Mouse (Mus musculus): ENCODE results near the gene Cdkl4.
A peak's percentile ranks its signal among the peaks of the same experiment; 100 is the strongest.

Gene Cdkl4

DNA sequence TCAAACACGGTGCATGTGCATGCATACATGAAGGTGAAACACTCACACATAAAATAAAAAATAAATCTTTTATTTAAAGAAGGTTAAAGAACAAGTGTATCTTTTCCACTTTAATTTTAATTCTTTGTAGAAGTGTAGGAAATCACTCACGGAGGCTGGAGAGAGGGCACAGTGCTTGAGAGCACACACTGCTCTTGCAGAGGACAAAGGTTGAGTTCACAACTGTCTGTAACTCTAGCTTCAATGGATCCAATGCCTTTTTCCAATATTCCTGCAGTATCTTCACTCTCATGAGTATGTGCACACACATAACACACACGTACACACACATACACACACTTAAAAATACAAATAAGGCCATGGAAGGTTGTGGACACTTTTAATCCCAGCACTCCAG, 67.2 kb downstream of the Cdkl4 start:
- no peak for DNase-seq

- DNase-seq, result no peak
Measured at GRCm38 (mm10) chr17:80509494-80510458, 67.8 kb downstream of the Cdkl4 start.

DNA sequence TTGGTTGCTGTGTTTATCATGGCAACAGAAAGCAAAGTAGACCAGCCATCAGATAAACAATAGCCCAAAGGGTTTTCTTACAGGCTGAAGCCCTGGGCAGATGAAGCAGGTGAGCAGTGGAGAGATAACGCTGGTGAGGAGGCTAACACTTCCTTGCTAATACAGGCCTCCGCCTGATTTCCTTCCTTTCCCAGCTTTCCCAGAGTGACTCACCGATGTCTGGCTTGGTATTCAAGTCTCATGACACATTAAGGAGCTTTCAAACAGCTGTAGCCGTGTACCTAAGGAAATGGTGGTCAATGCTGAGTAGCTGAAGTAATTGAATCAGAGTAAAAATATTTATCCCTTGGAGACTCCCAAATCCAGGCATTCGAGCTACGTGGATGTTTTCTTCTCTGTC, 71.8 kb downstream of the Cdkl4 start:
- no peak for DNase-seq

DNA sequence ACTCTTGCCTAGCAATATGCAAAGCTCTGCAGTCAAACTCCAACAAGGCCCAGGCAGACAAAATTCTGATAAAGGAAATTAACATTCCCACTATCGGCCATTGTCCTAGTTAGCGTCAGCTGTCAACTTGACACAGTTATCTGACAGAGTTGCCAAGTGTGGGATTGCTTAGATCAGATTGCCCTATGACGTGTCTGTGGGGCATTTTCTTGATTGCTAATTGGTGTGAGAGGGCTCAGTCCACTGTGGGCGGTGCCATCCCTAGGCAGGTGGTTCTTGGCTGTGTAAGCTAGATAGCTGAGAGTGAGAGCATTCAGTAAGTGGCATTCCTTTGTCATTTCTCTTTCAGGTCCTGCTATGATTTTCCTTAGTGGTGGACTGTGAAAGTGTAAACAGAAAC, 72.3 kb downstream of the Cdkl4 start:
- no peak for DNase-seq

GRCm38 (mm10) chr17:80501805-80502172, 75.8 kb downstream of the Cdkl4 start:
- no peak for DNase-seq

GRCm38 (mm10) chr17:80501037-80501804, 76.4 kb downstream of the Cdkl4 start:
- no peak for DNase-seq

- DNase-seq, result no peak
Measured at GRCm38 (mm10) chr17:80500025-80500424, 77.6 kb downstream of the Cdkl4 start.

GRCm38 (mm10) chr17:80498600-80499268, 78.9 kb downstream of the Cdkl4 start:
- DNase-seq, result no peak

DNA sequence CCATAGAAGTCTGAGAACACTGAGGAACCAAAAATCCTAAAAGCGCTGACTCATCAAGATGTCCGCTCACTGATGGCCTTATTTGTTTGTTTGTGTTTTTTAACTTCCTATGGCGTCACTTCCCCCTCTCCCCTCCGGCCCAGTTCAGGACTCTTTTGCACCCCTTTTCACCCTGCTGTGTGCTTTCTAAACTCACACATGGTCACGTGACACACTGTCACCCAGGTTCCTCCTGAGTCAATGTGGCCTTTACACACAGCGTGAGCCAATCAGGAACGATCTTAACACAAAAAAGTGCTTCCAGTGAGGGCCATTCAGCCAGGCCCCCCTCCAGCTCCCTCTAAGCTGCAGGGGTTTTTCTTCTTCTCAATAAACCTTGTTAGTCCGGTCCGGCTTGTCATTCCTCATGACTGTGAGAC, 80.4 kb downstream of the Cdkl4 start:
- DNase-seq, result no peak

DNA sequence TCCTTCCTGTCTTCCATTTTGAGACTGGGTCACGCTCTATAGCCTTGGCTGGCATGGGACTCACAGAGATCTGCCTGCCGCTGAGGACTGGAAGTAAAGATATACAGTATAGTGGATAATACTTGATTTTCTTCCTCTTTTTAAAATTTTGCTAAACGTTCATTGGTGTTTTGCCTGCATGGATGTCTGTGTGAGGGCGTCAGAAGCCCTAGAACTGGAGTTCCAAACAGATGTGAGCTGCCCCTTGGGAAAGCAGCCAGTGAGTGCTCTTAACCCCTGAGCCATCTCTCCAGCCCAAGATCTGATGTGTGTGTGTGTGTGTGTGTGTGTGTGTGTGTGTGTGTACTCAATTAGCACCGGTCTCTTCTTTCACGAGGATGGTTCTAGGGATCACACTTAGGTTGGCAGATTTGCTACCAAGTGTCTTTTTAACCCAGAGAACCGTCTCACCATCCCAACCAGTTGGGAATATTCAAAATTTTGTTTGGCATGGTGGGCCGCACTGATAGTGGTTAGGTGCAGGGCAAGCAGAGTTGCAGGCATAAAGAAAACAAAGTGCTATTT, 80.9 kb downstream of the Cdkl4 start:
- DNase-seq, result no peak

- DNase-seq, result no peak
Measured at GRCm38 (mm10) chr17:80496185-80496584, 81.4 kb downstream of the Cdkl4 start.

DNA sequence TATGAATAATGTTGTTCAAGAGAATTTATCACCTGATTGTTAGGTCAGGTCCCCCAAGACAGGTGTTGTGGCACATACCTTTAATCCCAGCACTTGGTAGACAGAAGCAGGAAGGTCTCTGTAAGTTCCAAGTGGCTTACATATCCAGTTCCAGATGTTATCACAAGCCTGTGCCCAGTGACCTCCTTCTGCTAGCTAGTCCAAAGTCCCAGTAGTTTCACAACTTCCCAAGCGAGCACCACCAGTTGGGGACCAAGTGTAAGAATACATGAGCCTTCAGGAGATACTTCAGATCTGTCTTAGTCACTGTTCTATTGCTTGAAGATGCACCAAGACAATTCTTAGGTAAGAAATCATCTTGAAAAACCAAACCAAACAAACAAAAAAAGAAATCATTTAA, 83.7 kb downstream of the Cdkl4 start:
- no peak for DNase-seq

GRCm38 (mm10) chr17:80492811-80493210, 84.8 kb downstream of the Cdkl4 start:
- DNase-seq, result no peak

DNA sequence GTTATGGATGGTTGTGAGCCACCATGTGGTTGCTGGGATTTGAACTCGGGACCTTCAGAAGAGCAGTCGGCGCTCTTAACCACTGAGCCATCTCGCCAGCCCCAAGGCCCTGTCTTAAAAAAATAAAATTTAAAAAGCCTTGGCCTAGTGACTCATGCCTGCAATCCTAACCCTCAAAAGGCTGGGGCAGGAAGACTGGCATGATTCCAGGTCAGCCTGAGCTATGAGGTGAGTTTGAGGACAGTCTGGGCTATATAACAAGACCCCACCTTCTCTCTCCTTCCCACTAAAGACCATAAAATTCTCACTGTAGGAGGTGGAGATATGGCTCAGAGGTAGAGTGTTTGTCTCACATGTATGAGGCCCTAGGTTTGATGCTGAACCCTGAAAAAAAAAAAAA, 85.3 kb downstream of the Cdkl4 start:
- no peak for DNase-seq

DNA sequence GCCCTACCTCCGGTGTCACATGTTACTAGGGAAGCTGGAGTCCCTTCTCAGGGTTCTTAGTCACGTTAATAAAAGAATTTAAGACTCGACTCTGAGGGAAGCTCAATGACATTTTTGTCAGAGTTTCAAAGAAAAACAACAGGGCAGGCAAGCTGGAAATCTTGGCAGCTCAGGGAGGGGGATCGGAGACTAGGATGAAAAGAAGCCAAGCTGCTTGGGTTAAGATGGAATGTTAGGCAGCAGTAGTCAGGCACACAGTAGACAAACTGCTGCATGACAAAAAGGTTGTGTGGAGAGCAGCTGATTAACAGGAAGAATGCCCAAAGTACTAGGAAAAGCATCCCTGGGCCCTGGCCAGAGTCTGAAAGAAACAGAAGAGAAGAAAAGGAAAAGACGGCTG, 87.4 kb downstream of the Cdkl4 start:
- DNase-seq, result no peak

DNA sequence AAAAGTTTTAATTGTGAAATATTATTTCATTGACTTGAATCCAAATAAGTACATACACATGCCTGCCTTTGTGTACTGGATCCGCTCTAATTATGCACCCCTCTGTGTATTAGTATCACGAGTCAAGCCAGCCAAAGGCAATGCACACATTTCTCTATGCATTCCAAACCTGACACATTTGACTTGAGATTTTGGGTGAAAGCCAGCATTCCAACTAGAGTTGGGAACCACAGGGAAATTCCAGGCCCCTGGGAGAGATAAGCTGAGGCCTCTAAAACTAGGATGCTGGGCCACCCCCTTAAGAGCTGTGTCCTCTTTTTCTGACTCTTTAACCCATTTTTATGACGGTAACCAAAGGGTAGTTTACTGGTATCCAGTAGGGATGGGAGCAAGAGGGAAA, 88.7 kb downstream of the Cdkl4 start:
- DNase-seq, result no peak

- DNase-seq, result no peak
Measured at GRCm38 (mm10) chr17:80485160-80485559, 92.5 kb downstream of the Cdkl4 start.

DNA sequence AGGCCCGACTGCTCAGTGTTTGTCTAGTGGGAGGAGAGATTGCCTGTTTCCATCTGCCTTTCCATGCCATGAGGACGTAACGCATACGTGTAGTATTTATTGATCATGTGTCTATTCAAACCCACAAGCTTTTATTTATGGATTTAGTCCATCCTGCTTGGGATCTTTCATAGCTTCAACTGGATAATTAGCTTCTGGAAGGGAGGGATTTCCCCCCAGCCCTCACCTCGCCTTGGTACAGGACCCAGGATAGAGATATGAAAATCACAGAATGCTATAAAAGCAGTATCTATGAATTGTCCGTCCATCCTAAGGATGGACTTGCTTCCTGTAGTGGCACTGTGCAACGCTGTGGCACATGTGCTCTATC, 96.8 kb downstream of the Cdkl4 start:
- no peak for DNase-seq

GRCm38 (mm10) chr17:80480031-80480854, 97.4 kb downstream of the Cdkl4 start, which contains the start of gene Sos1:
Sos1 (minus strand) TSS chr17:80480453.
- peak; percentile 98 to 99 for DNase-seq

- DNase-seq, result peak; percentile 70
Measured at GRCm38 (mm10) chr17:80479295-80480030, 98.2 kb downstream of the Cdkl4 start.

- no peak for DNase-seq
Measured at GRCm38 (mm10) chr17:80477679-80478078, 99.9 kb downstream of the Cdkl4 start.
